Mouse (Mus musculus) frontal cortex, adult 2 months (tissue): ENCODE results near the gene Adgrg1. TPM values are rescaled to one million over a fixed set of nuclear protein-coding genes. Genes with fewer than 3 reads are reported as not detected.

Experiments
- DNase-seq, 2 experiments: peaks; one replicate each; pipeline ENCODE4 v3.0.0; 2022; ENCODE audit warnings: low spot score in 1 of 2; ENCODE audit errors: extremely low spot score in 1 of 2
- polyA plus RNA-seq: library from polyadenylated mRNA; depleted of rRNA; stranded (reverse); fragments of >200 nt; gene quantifications from 2 replicates; pipeline ENCODE4 v1.2.3, GENCODE M21; 2012

The Adgrg1 gene
- polyA plus RNA-seq, 1 experiment, result 147 TPM

- no peak for DNase-seq
These were observed 20.0 kb downstream of the Adgrg1 start for GRCm38 (mm10) chr8:94994510-94994909.

GRCm38 (mm10) chr8:94995336-94995893 is 20.9 kb downstream of the Adgrg1 start:
- DNase-seq, result no peak

GRCm38 (mm10) chr8:94996037-94996436 is 21.5 kb downstream of the Adgrg1 start:
- DNase-seq, result no peak

- no peak for DNase-seq
These were observed 22.6 kb downstream of the Adgrg1 start for GRCm38 (mm10) chr8:94996899-94997856.

GRCm38 (mm10) chr8:94997857-94998243 is 23.3 kb downstream of the Adgrg1 start:
- no peak for DNase-seq

GRCm38 (mm10) chr8:94998431-94998830 is 23.9 kb downstream of the Adgrg1 start:
- no peak for DNase-seq

GRCm38 (mm10) chr8:94999004-94999403 is 24.5 kb downstream of the Adgrg1 start:
- no peak for DNase-seq

- DNase-seq, result no peak
These were observed 25.4 kb downstream of the Adgrg1 start for GRCm38 (mm10) chr8:94999956-95000355.

- no peak for DNase-seq
These were observed 26.1 kb downstream of the Adgrg1 start for GRCm38 (mm10) chr8:95000684-95001083.

GRCm38 (mm10) chr8:95001165-95001564 is 26.6 kb downstream of the Adgrg1 start:
- DNase-seq, result no peak

- DNase-seq, result peak; percentile 66 to 85
These were observed 27.1 kb downstream of the Adgrg1 start for GRCm38 (mm10) chr8:95001655-95002054.

GRCm38 (mm10) chr8:95002089-95002655 is 27.6 kb downstream of the Adgrg1 start:
- DNase-seq, result no peak

GRCm38 (mm10) chr8:95012442-95012919 is 37.9 kb downstream of the Adgrg1 start:
- DNase-seq, result no peak

- DNase-seq, result no peak
These were observed 41.3 kb downstream of the Adgrg1 start for GRCm38 (mm10) chr8:95015866-95016265.

GRCm38 (mm10) chr8:95016684-95017083 is 42.1 kb downstream of the Adgrg1 start:
- no peak for DNase-seq

- DNase-seq, result no peak
These were observed 42.9 kb downstream of the Adgrg1 start, which contains the start of gene Adgrg3 for GRCm38 (mm10) chr8:95017451-95017850. Gene Adgrg3 (plus strand): TSS chr8:95017692.

- no peak for DNase-seq
These were observed 43.6 kb downstream of the Adgrg1 start for GRCm38 (mm10) chr8:95017969-95018635.

GRCm38 (mm10) chr8:95020293-95020777 is 45.8 kb downstream of the Adgrg1 start:
- no peak for DNase-seq

- no peak for DNase-seq
These were observed 46.3 kb downstream of the Adgrg1 start for GRCm38 (mm10) chr8:95020821-95021220.

- no peak for DNase-seq
These were observed 48.6 kb downstream of the Adgrg1 start for GRCm38 (mm10) chr8:95023201-95023600.

GRCm38 (mm10) chr8:95024387-95024786 is 49.8 kb downstream of the Adgrg1 start:
- DNase-seq, result no peak
